Mouse (Mus musculus) kidney, embryonic 14.5 days (tissue): Measurements from ENCODE around the gene Cntd1. TPM values are rescaled to one million over a fixed set of nuclear protein-coding genes. Genes with fewer than 3 reads are reported as not detected.

Experiments
- ATAC-seq: fragments of 200-750 bp; cut with Nextera tagmentation; 2 replicates; pipeline ENCODE4 v1.8.0; 2017; ENCODE audit warnings: moderate number of reproducible peaks, mild to moderate bottlenecking, moderate TSS enrichment, moderate library complexity; ENCODE audit not compliant: low FRiP score, low TSS enrichment
- H3K27ac ChIP-seq: fragments of 300-500 bp; sonication (generic); 2 replicates; pipeline ENCODE4 v1.5.1; 2014; ENCODE audit warnings: low read depth, mild to moderate bottlenecking, low read length, moderate library complexity, mixed read lengths
- H3K27me3 ChIP-seq: fragments of 300-500 bp; sonication (generic); 2 replicates; pipeline ENCODE4 v1.6.1; 2014; ENCODE audit warnings: mild to moderate bottlenecking, low read length; ENCODE audit not compliant: control insufficient read depth, insufficient read depth
- H3K36me3 ChIP-seq: fragments of 300-500 bp; sonication (generic); 2 replicates; pipeline ENCODE4 v1.6.1; 2014; ENCODE audit warnings: low read length, mixed read lengths; ENCODE audit not compliant: control insufficient read depth, insufficient read depth
- H3K4me1 ChIP-seq: fragments of 300-500 bp; sonication (generic); 2 replicates; pipeline ENCODE4 v1.6.1; 2014; ENCODE audit warnings: low read length, mixed read lengths; ENCODE audit not compliant: control insufficient read depth, insufficient read depth
- H3K4me2 ChIP-seq: fragments of 300-500 bp; sonication (generic); replicated peaks from 2 replicates; pipeline ENCODE4 v1.6.1; 2014; ENCODE audit warnings: low read depth, mild to moderate bottlenecking, low read length
- H3K4me3 ChIP-seq: fragments of 300-500 bp; sonication (generic); 2 replicates; pipeline ENCODE4 v1.5.1; 2014; ENCODE audit warnings: mild to moderate bottlenecking, low read length
- H3K9ac ChIP-seq: fragments of 300-500 bp; sonication (generic); 2 replicates; pipeline ENCODE4 v1.6.1; 2014; ENCODE audit warnings: low read depth, mild to moderate bottlenecking, low read length, moderate library complexity
- H3K9me3 ChIP-seq: fragments of 300-500 bp; sonication (generic); 2 replicates; pipeline ENCODE4 v1.6.1; 2016; ENCODE audit warnings: low read length; ENCODE audit not compliant: control insufficient read depth
- WGBS: fragments of 180-500 bp; shearing (Covaris S2); extraction: QIAGEN DNeasy Blood & Tissue Kit; methylation state at CpG from one replicate; pipeline ENCODE4 v1.1.7; 2014; 5-methylcytosine and 5-hydroxymethylcytosine counted together
- polyA plus RNA-seq: library from polyadenylated mRNA; unstranded; fragments of >200 nt; fragmentation: Nextera tagmentation; extraction: Ambion mirVana; gene quantifications from 2 replicates; pipeline ENCODE4 v1.2.1, GENCODE M21; 2014

Cntd1 gene
- polyA plus RNA-seq, 1 experiment from 2014 or later = 1.7 TPM

DNA sequence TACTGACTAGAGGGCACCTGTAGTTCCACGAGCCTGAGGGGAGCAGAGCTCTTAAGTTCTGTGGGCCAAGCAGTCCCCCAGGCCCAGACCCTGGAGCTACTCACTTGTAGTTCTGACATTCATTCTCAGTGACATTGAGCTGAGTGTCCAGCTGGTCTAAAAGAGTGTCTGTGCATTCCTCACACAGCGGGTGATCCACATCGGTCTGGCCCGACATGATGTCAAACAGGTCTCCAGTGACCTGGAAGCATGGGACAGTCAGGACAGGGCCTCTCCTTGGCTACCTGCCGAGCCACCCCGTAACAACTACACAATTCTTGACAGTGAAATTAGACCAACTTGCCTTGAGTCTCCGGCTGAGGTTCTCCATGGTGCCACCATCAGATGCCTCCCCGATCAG lies 16.4 kb downstream of the Cntd1 start:
- no peak overlapping the region for H3K4me2 ChIP-seq
- 98% methylated on average over 8 of the region's 8 CpGs for WGBS

DNA sequence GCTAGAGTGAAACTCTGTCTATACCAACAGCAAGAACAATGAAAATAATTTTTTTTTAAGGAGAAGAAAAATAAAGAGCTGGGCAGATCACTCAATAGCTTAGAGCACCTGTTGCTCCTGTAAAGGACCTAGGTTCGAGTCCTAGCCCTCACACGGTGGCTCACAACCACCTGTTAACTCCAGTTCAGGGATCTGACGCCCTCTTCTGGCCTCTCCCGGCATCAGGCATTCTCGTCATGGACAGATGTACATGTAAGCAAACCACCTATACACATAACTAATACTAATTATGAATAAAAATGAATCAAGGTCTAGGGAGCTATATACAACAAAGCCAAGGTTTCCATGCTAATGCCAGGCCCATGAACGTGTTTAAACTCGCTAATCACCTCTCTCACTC lies 22.1 kb downstream of the Cntd1 start:
- H3K9me3 ChIP-seq = no peaks in the 10 kb centered on the region
- ATAC-seq = no peak
- peaks cover 9% of the 10 kb centered on the region for H3K4me1 ChIP-seq
- peak overlapping the region; percentile 97 for H3K4me2 ChIP-seq
- H3K27me3 ChIP-seq = no peaks in the 10 kb centered on the region
- H3K9ac ChIP-seq = peak overlapping the region; percentile 85
- H3K36me3 ChIP-seq = peaks cover 23% of the 10 kb centered on the region
- peak overlapping the region; percentile 93 for H3K4me3 ChIP-seq
- 71% methylated on average over 7 of the region's 7 CpGs for WGBS
- no peak overlapping the region for H3K27ac ChIP-seq

More for the DNA sequence above, 16.4 kb downstream of the Cntd1 start:
- ATAC-seq = no peak
- peaks cover 71% of the 10 kb centered on the region for H3K36me3 ChIP-seq
- H3K4me3 ChIP-seq = no peak overlapping the region
- no peaks in the 10 kb centered on the region for H3K4me1 ChIP-seq
- H3K9me3 ChIP-seq = no peaks in the 10 kb centered on the region
- no peaks in the 10 kb centered on the region for H3K27me3 ChIP-seq
- H3K27ac ChIP-seq = no peak overlapping the region
- H3K9ac ChIP-seq = no peak overlapping the region

DNA sequence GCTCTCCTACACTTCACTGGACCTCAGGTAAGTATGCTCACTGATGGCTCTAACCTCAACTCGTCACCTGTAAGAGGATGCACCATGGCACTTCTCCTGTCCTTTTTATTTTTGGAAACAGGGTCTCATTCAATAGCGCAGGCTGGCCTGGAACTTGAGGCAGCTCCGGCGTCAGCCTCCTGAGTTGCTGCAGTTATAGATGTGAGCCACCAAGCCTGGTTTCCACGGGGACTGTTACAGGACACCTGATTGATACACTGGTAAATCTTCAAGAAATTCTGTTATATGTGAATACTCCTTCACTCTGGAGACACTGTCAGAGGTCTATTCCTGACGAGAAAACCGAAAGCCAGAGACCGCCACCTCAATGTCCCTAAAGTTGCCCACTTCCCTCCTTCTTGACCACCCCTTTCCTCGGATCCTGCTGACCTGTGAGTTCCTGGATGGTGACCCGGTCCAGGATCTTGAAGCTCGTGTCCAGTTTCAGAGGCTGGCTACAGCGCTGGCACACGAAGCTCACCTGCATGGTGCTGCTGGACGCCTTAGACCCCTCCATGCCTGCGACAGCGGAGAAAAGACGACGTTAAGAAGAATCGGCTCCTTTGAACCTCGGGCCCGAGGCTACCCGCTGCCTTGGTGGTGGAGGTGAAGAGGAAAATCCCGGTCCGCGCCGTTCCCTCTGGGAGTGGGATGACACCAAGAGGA lies 22.6 kb downstream of the Cntd1 start:
- peak overlapping the region; percentile 85 for H3K9ac ChIP-seq
- H3K4me2 ChIP-seq = peak overlapping the region; percentile 97
- H3K36me3 ChIP-seq = peaks cover 19% of the 10 kb centered on the region
- H3K27me3 ChIP-seq = no peaks in the 10 kb centered on the region
- WGBS = 16% methylated on average over 26 of the region's 26 CpGs
- peak; percentile 11; the same call in 1 of the 2 replicates for ATAC-seq
- peak overlapping the region; percentile 93 for H3K4me3 ChIP-seq
- H3K27ac ChIP-seq = peak overlapping the region; percentile 61
- no peaks in the 10 kb centered on the region for H3K9me3 ChIP-seq
- H3K4me1 ChIP-seq = peaks cover 9% of the 10 kb centered on the region

DNA sequence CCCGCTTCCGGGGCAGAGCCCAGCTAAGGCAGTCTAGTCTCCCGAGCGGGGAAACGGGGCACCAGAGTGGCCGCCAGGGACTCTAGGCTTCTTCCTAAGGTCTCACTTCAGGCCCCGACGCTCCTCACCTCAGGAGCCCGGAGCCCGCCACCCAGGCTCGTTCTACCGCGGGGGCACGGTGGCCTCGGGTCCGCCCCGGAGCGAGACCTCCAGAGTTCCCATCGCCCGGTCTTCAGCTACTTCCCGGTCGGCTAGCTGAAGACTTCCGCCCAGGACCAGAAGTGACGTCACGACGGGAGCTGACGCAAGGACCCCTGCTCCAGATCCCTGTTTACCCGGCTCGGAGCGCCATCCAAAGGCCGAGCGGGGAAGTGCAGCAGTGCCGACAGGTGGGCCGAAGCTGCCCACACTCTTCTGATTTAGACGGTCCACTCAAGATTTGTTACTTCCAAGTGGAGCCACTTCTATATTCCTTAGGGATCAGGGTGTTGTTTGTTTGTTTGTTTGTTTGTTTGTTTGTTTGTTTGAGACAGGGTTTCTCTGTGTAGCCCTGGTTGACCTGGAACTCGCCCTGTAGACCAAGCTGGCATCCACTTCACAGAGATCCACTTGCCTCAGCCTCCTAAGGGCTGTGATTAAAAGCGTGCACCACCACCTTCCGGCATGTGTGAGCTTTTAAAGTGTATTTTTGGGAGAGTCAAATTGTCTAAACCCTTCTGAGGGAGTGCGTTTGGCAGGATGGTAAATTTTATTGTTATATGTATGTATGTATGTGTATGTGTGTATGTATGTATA lies 23.4 kb downstream of the Cntd1 start, which contains the start of gene Becn1:
Becn1 (minus strand) TSS at position 283 of the 795 bp plus-strand sequence.
- Histone ChIP-seq H3K27ac (peak within 1 kb of the TSS; percentile 61), H3K4me3 (peak within 1 kb of the TSS; percentile 93), H3K4me1 (peaks cover 9% of the 10 kb centered on the region), H3K9me3 (no peaks in the 10 kb centered on the region), H3K36me3 (peaks cover 13% of the 10 kb centered on the region), H3K9ac (peak within 1 kb of the TSS; percentile 85), H3K27me3 (no peaks in the 10 kb centered on the region), H3K4me2 (peak within 1 kb of the TSS; percentile 97)
- peak; percentile 96 for ATAC-seq
- WGBS = 6% methylated on average over 36 of the region's 39 CpGs

DNA sequence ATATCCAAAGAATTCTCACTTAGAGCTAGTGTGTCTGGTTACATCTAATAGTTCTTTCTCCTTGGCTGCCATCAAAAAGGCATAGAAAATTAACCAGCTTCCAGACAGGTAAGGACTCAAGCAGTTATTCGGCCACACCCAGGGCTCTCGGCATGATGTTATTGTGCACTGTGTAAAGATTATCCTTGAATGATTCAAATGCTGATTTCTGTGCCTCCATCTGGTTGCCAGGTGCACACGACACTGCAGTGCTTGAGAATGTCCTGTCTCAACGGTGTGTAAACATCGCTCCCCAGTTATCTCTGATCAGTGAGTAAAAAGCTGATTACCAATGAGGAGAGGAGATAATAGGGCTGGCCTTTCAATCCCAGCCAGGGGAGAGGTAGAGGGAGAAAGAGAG lies 28.9 kb downstream of the Cntd1 start:
- 45% methylated on average over 5 of the region's 5 CpGs for WGBS
- ATAC-seq = no peak
- Histone ChIP-seq H3K4me1 (no peaks in the 10 kb centered on the region), H3K27ac (no peak overlapping the region), H3K4me3 (no peak overlapping the region), H3K9ac (no peak overlapping the region), H3K4me2 (no peak overlapping the region), H3K9me3 (no peaks in the 10 kb centered on the region), H3K36me3 (no peaks in the 10 kb centered on the region), H3K27me3 (no peaks in the 10 kb centered on the region)

DNA sequence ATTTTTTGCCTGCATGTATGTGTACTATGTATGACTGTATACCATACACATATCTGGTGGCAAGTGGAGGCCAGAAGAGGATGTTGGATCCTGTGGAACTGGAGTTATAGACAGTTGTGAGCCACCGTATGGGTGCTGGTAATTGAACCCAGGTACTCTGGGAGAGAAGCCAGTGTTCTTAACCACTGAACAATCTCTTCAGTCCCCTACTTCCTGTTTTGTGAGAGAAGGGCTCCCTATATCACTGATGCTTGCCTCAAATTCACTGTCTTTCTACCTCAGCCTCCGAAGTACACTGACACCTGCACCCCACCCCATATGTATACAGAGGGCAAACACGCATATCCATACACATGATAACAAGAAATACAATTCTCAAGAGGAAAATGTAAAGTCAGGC lies 32.3 kb downstream of the Cntd1 start:
- Histone ChIP-seq H3K27ac (no peak overlapping the region), H3K4me3 (no peak overlapping the region), H3K9me3 (no peaks in the 10 kb centered on the region), H3K36me3 (no peaks in the 10 kb centered on the region), H3K4me2 (no peak overlapping the region), H3K4me1 (no peaks in the 10 kb centered on the region), H3K9ac (no peak overlapping the region), H3K27me3 (no peaks in the 10 kb centered on the region)
- 86% methylated on average over 3 of the region's 3 CpGs for WGBS
- no peak for ATAC-seq

DNA sequence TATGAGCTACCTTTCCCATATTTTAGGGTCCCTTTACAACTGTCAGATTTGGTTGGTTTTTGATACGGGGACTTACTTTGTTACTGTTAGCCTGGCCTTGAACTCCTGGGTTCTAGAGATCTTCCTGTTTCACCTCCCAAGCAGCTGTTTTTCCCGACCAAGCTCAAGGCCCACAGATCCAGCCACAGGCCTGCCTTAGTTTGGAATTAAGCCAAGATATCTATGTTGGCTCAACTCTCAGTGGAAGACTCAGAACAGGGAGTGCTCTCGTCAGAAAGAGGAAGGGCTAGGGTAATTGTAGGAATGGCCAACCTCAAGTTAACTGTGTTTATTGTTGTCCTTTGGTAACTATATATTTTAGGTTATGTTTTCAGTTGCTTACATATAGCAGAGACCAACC lies 33.3 kb downstream of the Cntd1 start:
- Histone ChIP-seq H3K4me1 (peaks cover 4% of the 10 kb centered on the region), H3K27me3 (no peaks in the 10 kb centered on the region), H3K9ac (no peak overlapping the region), H3K4me3 (no peak overlapping the region), H3K36me3 (no peaks in the 10 kb centered on the region), H3K9me3 (no peaks in the 10 kb centered on the region), H3K4me2 (no peak overlapping the region), H3K27ac (no peak overlapping the region)
- no peak for ATAC-seq
- WGBS = 75% methylated on average over 3 of the region's 3 CpGs

DNA sequence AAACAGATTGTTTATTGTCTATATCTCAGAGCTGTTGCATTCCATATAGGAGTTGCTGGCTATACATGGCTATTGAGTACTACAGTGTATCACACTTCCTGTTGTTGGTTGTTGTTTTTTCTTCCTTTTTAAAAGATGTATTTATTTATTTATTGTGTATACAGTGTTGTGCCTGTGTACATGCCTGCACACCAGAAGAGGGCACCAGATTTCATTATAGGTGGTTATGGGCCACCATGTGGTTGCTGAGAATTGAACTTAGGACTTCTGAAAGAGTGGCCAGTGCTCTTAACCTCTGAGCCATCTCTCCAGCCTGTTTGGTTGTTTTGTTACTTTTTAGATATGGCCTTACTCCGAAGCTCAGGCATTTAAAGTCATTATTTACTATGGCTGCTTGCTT lies 35.8 kb downstream of the Cntd1 start:
- no peak for ATAC-seq
- Histone ChIP-seq H3K9me3 (no peaks in the 10 kb centered on the region), H3K4me1 (peaks cover 11% of the 10 kb centered on the region), H3K36me3 (peaks cover 20% of the 10 kb centered on the region), H3K27me3 (no peaks in the 10 kb centered on the region), H3K4me2 (no peak overlapping the region), H3K27ac (no peak overlapping the region), H3K9ac (no peak overlapping the region), H3K4me3 (no peak overlapping the region)
- whole genome bisulfite sequencing = 100% methylated on average over 1 of the region's 1 CpGs

DNA sequence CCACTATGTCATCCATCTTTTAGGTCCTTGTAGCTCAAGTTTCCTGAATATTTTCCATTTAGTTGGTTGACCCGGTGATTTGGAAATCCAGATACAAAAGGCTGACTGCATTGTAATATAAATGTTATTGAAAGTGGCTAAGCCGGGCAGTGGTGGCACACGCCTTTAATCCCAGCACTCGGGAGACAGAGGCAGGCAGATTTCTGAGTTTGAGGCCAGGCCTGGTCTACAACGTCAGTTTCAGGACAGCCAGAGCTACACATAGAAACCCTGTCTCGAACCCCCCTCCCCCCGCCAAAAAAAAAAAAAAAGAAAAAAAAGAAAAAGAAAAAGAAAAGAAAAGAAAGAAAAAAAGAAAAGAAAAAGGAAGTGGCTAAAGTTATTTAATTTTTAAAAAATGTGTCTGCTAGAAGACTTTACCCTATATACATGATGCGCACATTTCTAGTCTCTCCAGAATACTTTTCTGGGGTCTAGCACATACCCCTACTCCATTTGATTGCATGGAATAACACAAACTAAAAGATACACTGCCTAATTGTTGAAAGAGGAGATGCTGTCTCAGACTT lies 36.4 kb downstream of the Cntd1 start:
- 91% methylated on average over 8 of the region's 8 CpGs for WGBS
- Histone ChIP-seq H3K27me3 (no peaks in the 10 kb centered on the region), H3K36me3 (peaks cover 26% of the 10 kb centered on the region), H3K4me3 (peak overlapping the region; percentile 99), H3K9ac (peak overlapping the region; percentile 93; the same call in 1 of the 2 replicates), H3K4me2 (peak overlapping the region; percentile 88), H3K4me1 (peaks cover 11% of the 10 kb centered on the region), H3K9me3 (no peaks in the 10 kb centered on the region), H3K27ac (peak overlapping the region; percentile 56)
- ATAC-seq = no peak; the same call in 1 of the 2 replicates
